Mouse (Mus musculus): ENCODE results near the gene Capza1. TPM values are rescaled to one million over a fixed set of nuclear protein-coding genes. Genes with fewer than 3 reads are reported as not detected.

Gene Capza1
- total and polyA plus RNA-seq, 3 experiments, result 60.2 to 141 (median 135) TPM

DNA sequence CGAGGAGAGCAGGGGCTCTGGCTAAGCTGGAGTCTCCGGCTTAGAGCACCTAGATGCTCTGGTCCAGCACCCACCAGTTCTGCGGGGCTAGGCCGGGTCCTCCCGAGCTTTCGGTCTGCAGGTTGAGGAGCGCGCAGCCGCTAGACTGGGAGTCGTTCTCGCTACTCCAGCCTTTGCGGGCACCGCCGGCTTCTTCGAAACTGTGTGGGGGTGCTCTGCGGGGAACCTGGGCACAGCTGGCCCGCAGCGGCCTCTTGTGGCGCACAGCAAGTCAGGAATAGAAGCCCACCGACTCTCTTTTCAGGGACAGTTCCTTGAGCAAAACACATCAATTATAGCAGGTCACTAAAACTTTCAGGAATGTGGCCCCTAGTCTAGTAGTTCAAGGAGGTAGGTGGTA lies 87.0 kb downstream of the Capza1 start:
- H3K4me3 ChIP-seq (ENCODE audit: control insufficient read depth in 1 of 2, insufficient read depth in 1 of 2, low read depth in 2 of 2, low read length in 2 of 2), result no peak overlapping the region
- H3K36me3 ChIP-seq (ENCODE audit: control insufficient read depth in 1 of 2, insufficient read depth in 2 of 2, low read length in 2 of 2), result peaks cover 0 to 9% of the 10 kb centered on the region in 2 experiments; a peak in 2 of 4 replicates
- no peak for DNase-seq (ENCODE audit: low read depth, low spot score)
- peaks cover 0 to 15% of the 10 kb centered on the region in 2 experiments for H3K4me1 ChIP-seq (ENCODE audit: control insufficient read depth in 1 of 2, insufficient read depth in 2 of 2, low read length in 2 of 2)
- no peak overlapping the region for H3K9ac ChIP-seq (ENCODE audit: control insufficient read depth, low read depth, low read length, poor library complexity, severe bottlenecking)
- no peak overlapping the region for H3K27ac ChIP-seq (ENCODE audit: control insufficient read depth, low read depth, low read length)
- no peaks in the 10 kb centered on the region; a peak in 1 of 4 replicates for H3K27me3 ChIP-seq (ENCODE audit: control insufficient read depth in 1 of 2, insufficient read depth in 2 of 2, low read length in 2 of 2)
- TF ChIP-seq RCOR1 (IDR thresholded peaks at IDR 0.05; ENCODE audit: low read depth, low read length) (no peak), SIN3A (IDR thresholded peaks at IDR 0.05; ENCODE audit: low read length) (no peak), KAT2A (conservative IDR thresholded peaks at IDR 0.05; ENCODE audit: low read depth, low read length) (no peak), POLR2AphosphoS5 (IDR thresholded peaks at IDR 0.05; ENCODE audit: borderline replicate concordance, low read depth, low read length) (no peak), GATA1 (IDR thresholded peaks at IDR 0.05; ENCODE audit: low read depth, low read length) (no peak), ZKSCAN1 (IDR thresholded peaks at IDR 0.05; ENCODE audit: low read depth, low read length) (no peak), MAZ (IDR thresholded peaks at IDR 0.05; ENCODE audit: low read depth, low read length) (no peak), MXI1 (IDR thresholded peaks at IDR 0.05; ENCODE audit: low read depth, low read length) (no peak), MAX (IDR thresholded peaks at IDR 0.05; ENCODE audit: low read length) (no peak), MEF2A (IDR thresholded peaks at IDR 0.05; ENCODE audit: extremely low read depth, insufficient replicate concordance, low read depth, low read length, poor library complexity, severe bottlenecking) (no peak), USF1 (IDR thresholded peaks at IDR 0.05; ENCODE audit: low read depth, low read length) (no peak), ZC3H11A (IDR thresholded peaks at IDR 0.05; ENCODE audit: low read depth, low read length) (no peak), UBTF (IDR thresholded peaks at IDR 0.05; ENCODE audit: borderline replicate concordance, insufficient read depth, low read depth, low read length) (no peak), USF2 (IDR thresholded peaks at IDR 0.05; ENCODE audit: borderline replicate concordance in 1 of 2, insufficient read depth in 1 of 2, low read depth in 1 of 2, low read length in 2 of 2) (no peak), GABPA (IDR thresholded peaks at IDR 0.05; ENCODE audit: low read depth, low read length) (no peak), NELFE (IDR thresholded peaks at IDR 0.05; ENCODE audit: low read depth, low read length) (no peak)
- no peaks in the 10 kb centered on the region; the same call in 1 of the 2 replicates for H3K79me2 ChIP-seq (ENCODE audit: control insufficient read depth, insufficient read depth, low read length, poor library complexity)
- H3K9me3 ChIP-seq (replicated peaks; ENCODE audit: insufficient read depth, low read length), result no peaks in the 10 kb centered on the region

DNA sequence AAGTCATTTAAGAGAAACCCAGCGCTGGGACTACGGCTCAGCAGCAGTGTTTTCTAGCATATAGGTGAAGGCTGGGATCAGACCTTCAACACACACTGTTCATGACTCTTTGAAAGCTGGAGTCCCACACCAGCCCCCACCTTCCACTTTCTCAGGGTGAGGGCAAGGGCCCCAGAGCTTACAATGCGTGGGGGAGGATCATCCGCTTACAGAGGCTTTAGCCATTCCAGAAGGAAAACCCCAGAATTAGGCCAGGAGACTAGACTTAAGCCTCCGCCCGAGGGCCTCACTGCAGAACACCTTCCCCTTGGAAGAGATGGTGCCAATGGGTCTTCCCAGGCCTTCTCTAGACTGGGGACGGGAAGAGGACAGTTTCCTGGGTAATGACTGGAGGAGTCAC lies 91.0 kb downstream of the Capza1 start:
- Histone ChIP-seq H3K36me3 (ENCODE audit: control insufficient read depth in 1 of 2, insufficient read depth in 2 of 2, low read length in 2 of 2) (no peaks in the 10 kb centered on the region), H3K79me2 (ENCODE audit: control insufficient read depth, insufficient read depth, low read length, poor library complexity) (no peaks in the 10 kb centered on the region), H3K27ac (ENCODE audit: control insufficient read depth, low read depth, low read length) (no peak overlapping the region), H3K9ac (ENCODE audit: control insufficient read depth, low read depth, low read length, poor library complexity, severe bottlenecking) (no peak overlapping the region), H3K4me1 (ENCODE audit: control insufficient read depth in 1 of 2, insufficient read depth in 2 of 2, low read length in 2 of 2) (peaks cover 3% of the 10 kb centered on the region in 2 experiments; a peak in 3 of 4 replicates), H3K27me3 (ENCODE audit: control insufficient read depth in 1 of 2, insufficient read depth in 2 of 2, low read length in 2 of 2) (no peaks in the 10 kb centered on the region; a peak in 1 of 4 replicates), H3K4me3 (ENCODE audit: control insufficient read depth in 1 of 2, insufficient read depth in 1 of 2, low read depth in 2 of 2, low read length in 2 of 2) (no peak overlapping the region), H3K9me3 (replicated peaks; ENCODE audit: insufficient read depth, low read length) (no peaks in the 10 kb centered on the region)
- no peak for DNase-seq (ENCODE audit: low read depth, low spot score)
- TF ChIP-seq MAZ (IDR thresholded peaks at IDR 0.05; ENCODE audit: low read depth, low read length), result no peak
- TF ChIP-seq SIN3A (IDR thresholded peaks at IDR 0.05; ENCODE audit: low read length), result no peak
- no peak for TF ChIP-seq NRF1 (IDR thresholded peaks at IDR 0.05; ENCODE audit: insufficient read depth, low read depth, low read length, poor library complexity, severe bottlenecking)
- TF ChIP-seq CTCF (IDR thresholded peaks at IDR 0.05 in 2 of 3, conservative IDR thresholded peaks at IDR 0.05 in 1 of 3; ENCODE audit: control insufficient read depth in 1 of 3, insufficient read depth in 1 of 3, low read depth in 2 of 3, low read length in 3 of 3, poor library complexity in 1 of 3, severe bottlenecking in 1 of 3), result no peak
- no peak for TF ChIP-seq MAX (IDR thresholded peaks at IDR 0.05; ENCODE audit: low read length)
- no peak for TF ChIP-seq BHLHE40 (IDR thresholded peaks at IDR 0.05; ENCODE audit: borderline replicate concordance, low read depth, low read length)
- no peak for TF ChIP-seq MEF2A (IDR thresholded peaks at IDR 0.05; ENCODE audit: extremely low read depth, insufficient replicate concordance, low read depth, low read length, poor library complexity, severe bottlenecking)
- TF ChIP-seq EP300 (IDR thresholded peaks at IDR 0.05; ENCODE audit: low read depth in 1 of 2, low read length in 2 of 2), result no peak
- no peak for TF ChIP-seq ZC3H11A (IDR thresholded peaks at IDR 0.05; ENCODE audit: low read depth, low read length)

Measured in MEL (cell line).